Mouse (Mus musculus) monocyte, adult 2 months (primary cell): ENCODE data around the gene Baz1a.
"Not testable (repeated sequence)": the region's sequence is repeated elsewhere in the genome, so short reads cannot be mapped to it uniquely, and the experiment has no call there.

Experiments used
- DNase-seq, 2 experiments: peaks; one replicate each; pipeline ENCODE4 v3.0.0; 2022; ENCODE audit warnings: low spot score in 2 of 2, low read depth in 1 of 2

Baz1a gene

DNA sequence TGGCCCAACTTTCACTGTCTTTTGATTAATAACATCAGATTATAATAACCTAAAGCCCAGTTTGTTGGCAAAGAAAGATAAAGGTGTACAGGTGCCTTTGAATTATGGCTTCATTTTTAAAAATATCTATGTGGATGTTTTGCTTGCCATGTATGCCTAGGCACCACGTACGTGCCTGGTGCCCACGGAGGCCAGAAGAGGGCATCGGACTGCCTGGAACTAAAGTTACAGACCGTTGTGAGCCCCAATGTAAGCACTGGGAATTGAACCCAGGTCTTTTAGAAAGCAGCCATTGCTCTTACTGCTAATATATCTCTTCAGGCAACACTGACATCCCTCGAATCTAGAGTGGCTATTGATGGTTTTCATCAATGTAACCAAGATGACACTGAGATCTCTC is 32.2 kb downstream of the Baz1a start:
- DNase-seq: no peak

DNA sequence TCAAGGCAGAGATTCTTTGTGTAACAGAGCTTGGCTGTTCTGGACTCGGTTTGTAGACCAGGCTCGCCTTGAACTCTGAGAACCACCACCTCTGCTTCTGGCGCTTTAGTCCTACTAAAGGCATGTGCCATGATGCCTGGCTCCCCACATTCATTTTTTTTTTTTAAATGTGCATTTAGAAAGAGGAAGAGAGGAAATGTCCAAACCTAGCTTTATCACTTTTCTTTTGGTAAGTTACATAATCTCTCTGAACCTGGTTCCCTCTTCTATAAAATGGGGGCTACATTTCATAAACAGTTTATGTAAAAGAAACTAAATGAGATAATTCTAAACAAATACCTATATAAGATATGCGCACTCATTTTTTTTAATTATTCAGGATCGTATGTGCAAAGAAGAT is 33.2 kb downstream of the Baz1a start:
- DNase-seq: no peak

GRCm38 (mm10) chr12:54980532-54980931 is 33.6 kb downstream of the Baz1a start:
- DNase-seq: no peak

- no peak for DNase-seq
Observed at GRCm38 (mm10) chr12:54969033-54969432, 45.1 kb downstream of the Baz1a start.

DNA sequence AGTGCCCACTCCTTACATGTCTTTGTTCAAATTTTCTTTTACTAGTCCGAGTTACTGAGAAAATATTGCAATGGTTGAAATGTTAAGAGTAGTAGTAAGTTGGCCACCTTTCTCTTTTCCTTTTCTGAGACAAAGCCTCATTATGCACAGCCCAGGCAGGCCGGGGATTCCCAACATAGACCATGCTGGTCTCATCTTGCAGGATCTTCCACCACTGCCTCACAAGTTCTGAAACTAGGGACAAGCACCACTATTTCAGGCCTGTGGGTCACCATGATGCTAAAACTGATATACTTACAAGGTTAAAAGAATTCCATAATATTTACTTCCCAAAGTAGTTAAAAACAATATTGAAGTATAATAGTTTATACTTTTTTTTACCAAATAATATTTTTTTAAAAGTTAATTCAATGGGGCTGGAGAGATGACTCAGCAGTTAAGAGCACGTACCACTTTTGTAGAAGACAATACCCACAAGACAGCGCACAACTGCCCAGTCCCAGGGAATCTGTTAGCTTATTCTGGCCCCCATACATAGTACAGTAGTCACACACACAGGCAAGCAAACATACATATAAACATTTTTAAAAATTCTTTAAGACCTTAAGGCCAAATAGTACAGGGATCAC is 48.5 kb downstream of the Baz1a start:
- no peak for DNase-seq

DNA sequence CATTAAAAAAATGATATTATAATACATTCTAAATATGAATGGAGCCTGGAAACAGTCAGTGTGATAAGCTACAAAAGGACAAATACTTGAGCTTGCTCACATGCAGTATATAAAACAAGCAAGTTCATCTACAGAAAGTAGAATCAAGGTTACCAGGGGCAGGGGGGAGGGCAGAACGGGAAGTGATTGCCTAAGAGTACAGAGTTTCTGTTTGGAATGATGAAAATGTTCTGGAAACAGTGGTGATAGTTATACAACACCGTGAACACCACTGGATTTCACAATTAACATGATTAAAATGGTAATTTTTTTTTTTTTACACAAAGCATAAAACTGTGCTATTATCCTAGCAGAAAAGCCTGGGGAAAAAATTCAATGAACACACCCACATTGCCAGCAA is 54.6 kb downstream of the Baz1a start:
- DNase-seq: no peak

- DNase-seq: no peak
Observed at GRCm38 (mm10) chr12:54956974-54957373, 57.2 kb downstream of the Baz1a start.

DNA sequence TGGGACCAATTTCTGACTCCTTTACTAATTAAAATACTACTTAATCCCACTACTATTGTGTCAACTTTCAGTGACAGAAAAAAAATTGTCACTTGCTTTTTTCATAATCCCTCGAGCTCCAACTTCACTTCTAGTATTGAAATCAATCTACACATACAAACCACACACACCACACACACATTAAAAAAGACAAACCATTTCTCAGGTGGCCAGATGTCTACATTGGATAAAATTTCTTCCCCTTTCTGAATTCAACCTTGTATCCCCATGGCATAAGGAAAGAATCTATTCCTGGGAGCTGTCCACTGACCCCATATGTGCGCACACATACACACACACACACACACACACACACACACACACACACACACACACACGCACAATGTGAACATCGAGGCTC is 57.7 kb downstream of the Baz1a start:
- no peak for DNase-seq

DNA sequence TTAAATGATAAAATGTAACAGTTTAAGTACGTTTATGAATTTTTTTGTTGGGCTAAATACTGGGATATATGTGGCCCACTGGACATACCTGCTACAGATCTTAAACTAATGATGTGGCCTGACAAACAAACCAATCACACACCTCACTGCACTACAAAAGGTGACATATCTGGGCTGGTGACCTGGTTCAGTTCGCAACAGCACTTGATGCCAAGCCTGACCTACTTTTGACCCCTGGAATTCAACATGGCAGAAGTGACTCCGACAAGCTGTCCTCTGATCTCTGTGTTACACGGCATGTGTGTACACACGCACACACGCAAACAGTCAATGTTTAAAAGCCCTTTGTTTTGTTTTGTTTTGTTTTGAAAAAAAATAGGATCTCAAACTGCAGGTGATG is 68.0 kb downstream of the Baz1a start:
- no peak for DNase-seq

- DNase-seq: not testable (repeated sequence)
Observed at GRCm38 (mm10) chr12:54942586-54943157, 71.5 kb downstream of the Baz1a start.

GRCm38 (mm10) chr12:54937581-54938343 is 76.4 kb downstream of the Baz1a start:
- not testable (repeated sequence) for DNase-seq

GRCm38 (mm10) chr12:54910387-54910786 is 103.8 kb downstream of the Baz1a start:
- DNase-seq: no peak

DNA sequence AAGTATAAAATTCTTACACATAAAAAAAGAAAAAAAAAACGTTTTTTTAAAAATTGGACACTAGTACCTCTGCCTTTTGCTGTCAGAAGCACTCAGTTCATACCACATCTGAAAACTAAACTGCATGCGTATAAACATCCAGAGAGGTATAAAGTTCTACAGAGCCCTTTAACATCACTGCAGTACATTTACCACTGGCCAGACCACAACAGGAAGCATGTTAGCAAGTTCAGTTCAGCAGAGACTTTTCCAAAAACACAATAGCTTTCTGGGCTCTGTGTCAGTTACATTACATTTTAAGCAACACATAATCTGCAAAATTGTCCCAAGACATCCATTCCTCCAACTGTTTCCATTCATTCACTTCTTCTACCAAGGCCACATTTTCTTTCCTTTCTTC is 121.6 kb downstream of the Baz1a start:
- not testable (repeated sequence) for DNase-seq

DNA sequence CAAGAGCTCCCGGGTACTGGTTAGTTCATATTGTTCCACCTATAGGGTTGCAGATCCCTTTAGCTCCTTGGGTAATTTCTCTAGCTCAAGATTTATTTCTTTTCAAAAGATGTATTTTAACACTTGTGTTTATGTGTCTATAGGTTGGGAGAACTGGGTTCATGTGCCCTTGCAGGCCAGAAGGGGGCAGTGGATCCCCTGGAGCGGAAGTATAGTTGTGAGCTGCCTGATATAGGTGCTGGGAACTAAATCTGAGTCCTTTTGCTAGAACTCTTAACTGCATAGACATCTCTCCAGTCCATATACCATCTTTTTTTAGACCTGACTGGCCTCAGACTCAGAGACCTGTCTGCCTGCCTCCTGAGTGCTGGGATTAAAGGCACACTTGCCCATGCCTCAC is 123.7 kb downstream of the Baz1a start:
- no peak for DNase-seq

GRCm38 (mm10) chr12:54887580-54888127 is 126.5 kb downstream of the Baz1a start:
- no peak for DNase-seq

DNA sequence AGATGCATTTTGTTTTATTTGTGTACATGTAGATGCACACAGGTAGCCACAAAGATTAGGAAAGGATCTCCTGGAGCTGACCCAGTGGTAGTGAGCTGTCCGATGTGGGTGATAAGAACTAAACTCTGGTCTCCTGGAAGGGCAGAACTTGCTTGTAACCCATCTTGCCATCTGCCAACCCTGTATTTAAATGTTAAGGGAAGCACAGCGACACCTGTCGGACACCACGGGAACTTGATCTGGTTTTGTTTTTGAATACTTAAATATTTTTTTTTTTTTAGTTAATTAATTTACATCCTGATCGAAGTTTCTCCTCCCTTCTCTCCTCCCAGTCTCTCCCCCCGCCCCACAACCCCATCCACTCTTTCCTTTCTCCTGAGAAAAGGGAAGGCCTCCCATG is 134.5 kb downstream of the Baz1a start:
- DNase-seq: peak; percentile 9 to 32

GRCm38 (mm10) chr12:54879211-54879610 is 134.9 kb downstream of the Baz1a start:
- DNase-seq: no peak

DNA sequence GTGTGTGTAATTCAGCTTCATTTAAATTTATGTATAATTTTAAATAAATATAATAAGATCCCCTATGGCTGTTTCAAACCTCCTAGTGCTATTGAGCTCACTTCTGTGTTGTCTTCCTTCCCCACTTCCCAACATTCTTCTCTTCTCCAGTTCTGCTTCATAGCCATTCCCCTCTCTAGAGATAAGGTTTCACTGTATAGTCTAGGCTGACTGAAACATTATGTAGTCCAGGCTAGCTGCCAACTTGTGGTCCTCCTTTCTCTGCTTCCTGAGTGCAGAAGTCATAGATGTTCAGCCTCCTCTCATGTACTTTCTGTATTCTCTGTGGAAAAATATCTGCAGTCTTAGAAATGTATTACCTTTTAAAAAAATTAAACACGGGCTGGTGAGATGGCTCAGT is 136.3 kb downstream of the Baz1a start:
- no peak for DNase-seq

DNA sequence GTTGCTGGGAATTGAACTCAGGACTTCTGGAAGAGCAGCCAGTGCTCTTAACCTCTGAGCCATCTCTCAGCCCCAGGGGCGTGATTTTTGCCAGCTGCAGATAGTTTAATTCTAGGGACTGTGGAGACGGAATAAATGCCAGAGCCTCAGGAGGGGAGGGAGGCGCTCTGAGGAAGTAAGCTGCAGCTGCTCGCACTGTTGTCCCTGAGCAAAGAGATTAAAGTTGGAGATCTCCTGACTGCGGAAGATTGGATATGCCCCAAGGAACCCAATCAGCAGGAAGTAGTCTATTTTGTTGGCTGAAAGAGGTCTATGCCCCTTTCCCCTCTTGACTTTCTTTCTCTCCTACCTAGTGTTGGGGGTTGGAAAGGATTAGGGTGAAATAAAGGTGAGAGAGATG is 137.3 kb downstream of the Baz1a start:
- DNase-seq: no peak

GRCm38 (mm10) chr12:54874711-54875110 is 139.4 kb downstream of the Baz1a start:
- DNase-seq: no peak

DNA sequence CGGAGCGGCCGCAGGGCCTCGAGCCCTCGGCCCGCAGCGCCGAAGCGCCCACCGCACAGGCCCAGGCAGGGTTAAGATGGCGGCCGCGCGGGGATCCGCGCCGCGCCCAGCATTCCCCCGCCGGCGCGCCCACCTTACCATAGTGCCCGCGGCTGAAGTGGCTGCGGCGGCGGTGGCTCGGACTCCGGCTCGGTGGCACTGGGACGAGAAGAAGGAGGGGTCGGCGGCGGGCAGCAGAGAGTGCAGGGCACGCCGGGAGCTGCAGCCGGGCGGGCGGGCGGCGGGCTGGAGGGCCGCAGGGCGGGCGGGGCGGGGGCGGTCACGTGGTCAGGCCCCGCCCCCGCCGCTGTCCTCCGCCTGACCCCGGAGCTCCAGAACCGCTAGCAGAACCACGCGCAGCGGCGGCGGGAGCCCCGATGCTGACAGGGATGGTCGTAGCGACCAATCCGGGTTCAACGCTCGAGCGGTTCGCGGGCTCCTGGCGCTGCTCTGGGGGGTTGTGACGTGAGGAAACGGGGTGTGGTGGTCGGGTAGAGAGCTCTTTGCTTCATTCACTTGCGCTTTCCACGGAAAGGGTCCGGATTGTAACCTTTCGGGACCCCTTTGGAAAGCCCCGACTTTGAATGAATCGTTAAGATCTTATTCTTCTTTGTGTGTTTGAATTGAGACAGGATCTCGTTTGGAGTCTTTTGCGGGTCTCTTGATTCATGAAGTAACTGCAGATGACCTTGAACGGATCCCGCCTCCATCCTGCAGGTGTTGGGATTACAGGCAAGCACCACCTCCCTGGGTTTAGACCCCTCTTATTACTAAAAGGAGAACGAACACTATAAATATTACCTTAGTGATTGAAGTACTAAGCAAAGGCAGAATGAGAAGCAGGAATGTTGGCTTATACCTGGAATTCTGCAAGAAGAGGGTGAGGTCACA is 151.3 kb downstream of the Baz1a start, which contains the start of gene Cfl2:
Gene Cfl2 (minus strand): TSS at position 272 of the 930 bp plus-strand sequence.
- DNase-seq: peak; percentile 54 to 72
